Mouse (Mus musculus) lung, embryonic 16.5 days (tissue): ENCODE data around the gene Gfi1. TPM values are rescaled to one million over a fixed set of nuclear protein-coding genes. Genes with fewer than 3 reads are reported as not detected.

Experiments used
- ATAC-seq: fragments of 200-750 bp; cut with Nextera tagmentation; 2 replicates; pipeline ENCODE4 v1.8.0; 2017; ENCODE audit warnings: low read depth, mild to moderate bottlenecking, moderate library complexity
- H3K27ac ChIP-seq: fragments of 300-500 bp; sonication (generic); 2 replicates; pipeline ENCODE4 v1.5.1; 2014; ENCODE audit warnings: mild to moderate bottlenecking, control low read depth, low read length
- H3K27me3 ChIP-seq: fragments of 300-500 bp; sonication (generic); 2 replicates; pipeline ENCODE4 v1.6.1; 2014; ENCODE audit warnings: low read depth, low read length, mixed read lengths; ENCODE audit not compliant: control insufficient read depth, insufficient read depth
- H3K36me3 ChIP-seq: fragments of 300-500 bp; sonication (generic); 2 replicates; pipeline ENCODE4 v1.6.1; 2014; ENCODE audit warnings: low read length; ENCODE audit not compliant: control insufficient read depth, insufficient read depth
- H3K4me1 ChIP-seq: fragments of 300-500 bp; sonication (generic); replicated peaks from 2 replicates; pipeline ENCODE4 v1.6.1; 2014; ENCODE audit warnings: low read length, mixed read lengths; ENCODE audit not compliant: control insufficient read depth, insufficient read depth
- H3K4me2 ChIP-seq: fragments of 300-500 bp; sonication (generic); 2 replicates; pipeline ENCODE4 v1.6.1; 2014; ENCODE audit warnings: low read depth, low read length, control low read depth
- H3K4me3 ChIP-seq: fragments of 300-500 bp; sonication (generic); 2 replicates; pipeline ENCODE4 v1.5.1; 2014; ENCODE audit warnings: mild to moderate bottlenecking, low read length, control low read depth
- H3K9ac ChIP-seq: fragments of 300-500 bp; sonication (generic); 2 replicates; pipeline ENCODE4 v1.6.1; 2014; ENCODE audit warnings: low read length, control low read depth
- H3K9me3 ChIP-seq: fragments of 300-500 bp; sonication (generic); 2 replicates; pipeline ENCODE4 v1.6.1; 2016; ENCODE audit warnings: low read length; ENCODE audit not compliant: control insufficient read depth
- whole genome bisulfite sequencing: fragments of 180-500 bp; shearing (Covaris S2); extraction: QIAGEN DNeasy Blood & Tissue Kit; methylation state at CpG from one replicate; pipeline ENCODE4 v1.1.7; 2014; 5-methylcytosine and 5-hydroxymethylcytosine counted together
- polyA plus RNA-seq: library from polyadenylated mRNA; unstranded; fragments of >200 nt; fragmentation: Nextera tagmentation; extraction: Ambion mirVana; gene quantifications from 2 replicates; pipeline ENCODE4 v1.2.1, GENCODE M21; 2015

The Gfi1 gene
- polyA plus RNA-seq, 1 experiment from 2014 or later: 0.31 TPM

DNA sequence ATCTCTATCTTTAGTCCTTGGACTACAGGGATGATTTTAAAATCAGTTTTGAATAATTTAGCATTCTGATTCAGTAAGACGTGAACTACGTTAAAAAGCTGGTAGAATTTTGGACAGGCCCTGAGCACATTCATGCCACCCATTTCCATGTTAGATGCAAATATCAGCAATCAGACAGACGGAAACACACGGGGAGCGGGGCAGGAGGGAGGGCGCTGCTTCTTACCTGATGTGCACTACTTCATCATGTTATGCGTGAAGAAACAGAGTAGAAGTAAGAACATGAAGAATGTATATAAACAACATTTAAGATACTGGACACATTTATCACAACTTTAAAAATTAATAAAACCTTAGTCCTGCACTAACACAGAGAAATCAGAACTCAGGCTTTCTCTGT, 27.8 kb upstream of the Gfi1 start:
- Histone ChIP-seq H3K4me2 (no peak overlapping the region), H3K27ac (no peak overlapping the region), H3K27me3 (no peaks in the 10 kb centered on the region), H3K4me1 (peaks cover 16% of the 10 kb centered on the region), H3K9me3 (no peaks in the 10 kb centered on the region), H3K4me3 (no peak overlapping the region), H3K36me3 (no peaks in the 10 kb centered on the region; the same call in 1 of the 2 replicates), H3K9ac (no peak overlapping the region)
- 95% methylated on average over 7 of the region's 7 CpGs for WGBS
- no peak for ATAC-seq

GRCm38 (mm10) chr5:107749229-107749916, 23.5 kb upstream of the Gfi1 start:
- Histone ChIP-seq H3K4me3 (no peak overlapping the region), H3K4me2 (peak overlapping the region; percentile 27), H3K9me3 (no peaks in the 10 kb centered on the region), H3K27ac (peak overlapping the region; percentile 67), H3K36me3 (no peaks in the 10 kb centered on the region; the same call in 1 of the 2 replicates), H3K9ac (no peak overlapping the region), H3K27me3 (no peaks in the 10 kb centered on the region), H3K4me1 (peaks cover 12% of the 10 kb centered on the region)
- peak; percentile 95 for ATAC-seq
- WGBS: 36% methylated on average over 9 of the region's 9 CpGs

GRCm38 (mm10) chr5:107739023-107739422, 13.2 kb upstream of the Gfi1 start:
- no peaks in the 10 kb centered on the region for H3K36me3 ChIP-seq
- no peak for ATAC-seq
- no peaks in the 10 kb centered on the region for H3K27me3 ChIP-seq
- H3K27ac ChIP-seq: no peak overlapping the region
- H3K4me3 ChIP-seq: no peak overlapping the region
- H3K9me3 ChIP-seq: no peaks in the 10 kb centered on the region
- WGBS: 92% methylated on average over 5 of the region's 5 CpGs
- no peak overlapping the region for H3K4me2 ChIP-seq
- no peaks in the 10 kb centered on the region for H3K4me1 ChIP-seq
- no peak overlapping the region for H3K9ac ChIP-seq

GRCm38 (mm10) chr5:107738296-107738695, 12.5 kb upstream of the Gfi1 start:
- 73% methylated on average over 3 of the region's 3 CpGs for WGBS
- H3K27me3 ChIP-seq: no peaks in the 10 kb centered on the region
- no peaks in the 10 kb centered on the region for H3K4me1 ChIP-seq
- H3K9me3 ChIP-seq: no peaks in the 10 kb centered on the region
- no peak for ATAC-seq
- no peak overlapping the region for H3K9ac ChIP-seq
- no peak overlapping the region for H3K4me2 ChIP-seq
- no peak overlapping the region for H3K27ac ChIP-seq
- no peaks in the 10 kb centered on the region for H3K36me3 ChIP-seq
- no peak overlapping the region for H3K4me3 ChIP-seq

GRCm38 (mm10) chr5:107736171-107736570, 10.3 kb upstream of the Gfi1 start:
- Histone ChIP-seq H3K4me1 (no peaks in the 10 kb centered on the region), H3K4me2 (no peak overlapping the region), H3K4me3 (no peak overlapping the region), H3K27ac (no peak overlapping the region), H3K27me3 (peaks cover 7% of the 10 kb centered on the region), H3K36me3 (no peaks in the 10 kb centered on the region), H3K9ac (no peak overlapping the region), H3K9me3 (no peaks in the 10 kb centered on the region)
- ATAC-seq: no peak
- WGBS: 71% methylated on average over 5 of the region's 5 CpGs

GRCm38 (mm10) chr5:107731844-107732243, 6.0 kb upstream of the Gfi1 start:
- no peak for ATAC-seq

DNA sequence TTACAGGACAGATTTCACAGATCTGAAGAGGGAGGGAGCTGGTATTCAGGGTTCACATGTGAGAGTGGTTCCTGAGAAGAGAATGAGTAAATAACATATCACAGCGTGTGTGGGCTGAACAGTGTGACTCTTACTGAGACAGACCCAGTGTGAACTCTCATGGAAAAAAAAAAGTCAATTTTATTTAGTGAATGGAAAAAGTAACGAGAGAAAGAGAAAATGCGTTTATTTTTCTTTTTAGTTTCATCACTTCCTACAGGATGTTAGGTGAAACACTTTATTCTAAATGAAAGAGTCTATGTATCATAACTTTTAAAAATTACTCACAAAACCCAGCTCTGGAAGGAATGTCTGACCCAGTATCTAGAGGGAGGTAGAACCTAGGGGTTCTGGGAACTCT, 5.6 kb upstream of the Gfi1 start:
- no peaks in the 10 kb centered on the region for H3K9me3 ChIP-seq
- H3K9ac ChIP-seq: no peak overlapping the region

More at GRCm38 (mm10) chr5:107731844-107732243, 6.0 kb upstream of the Gfi1 start:
- Histone ChIP-seq H3K4me3 (no peak overlapping the region), H3K36me3 (no peaks in the 10 kb centered on the region), H3K27me3 (peaks cover 37% of the 10 kb centered on the region), H3K4me1 (no peaks in the 10 kb centered on the region), H3K9ac (no peak overlapping the region), H3K4me2 (no peak overlapping the region), H3K9me3 (no peaks in the 10 kb centered on the region), H3K27ac (no peak overlapping the region)
- WGBS: 47% methylated on average over 2 of the region's 2 CpGs

DNA sequence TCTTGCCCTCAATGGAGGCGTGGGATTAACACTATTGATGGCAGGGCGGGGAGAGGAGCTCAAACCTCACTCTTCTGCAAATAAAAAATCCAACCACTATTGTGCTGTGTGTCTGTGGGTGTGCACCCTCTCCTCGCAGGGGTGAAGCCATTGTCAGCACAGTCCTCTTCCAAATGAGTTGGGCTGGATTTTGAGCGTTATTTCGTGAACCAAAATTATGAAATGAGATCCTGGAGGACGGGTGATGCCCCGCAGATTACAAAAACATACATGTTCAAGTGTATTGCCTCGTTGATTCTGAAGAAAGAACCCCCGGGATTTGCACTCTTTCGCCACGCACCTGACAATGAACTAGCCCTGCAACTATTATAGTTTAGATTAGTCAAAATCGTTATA, 1.2 kb upstream of the Gfi1 start:
- Histone ChIP-seq H3K36me3 (no peaks in the 10 kb centered on the region), H3K4me3 (no peak overlapping the region; the same call in 1 of the 2 replicates), H3K4me1 (peaks cover 35% of the 10 kb centered on the region), H3K27me3 (peaks cover 75% of the 10 kb centered on the region), H3K9ac (no peak overlapping the region), H3K9me3 (no peaks in the 10 kb centered on the region), H3K27ac (no peak overlapping the region), H3K4me2 (peak overlapping the region; percentile 50; the same call in 1 of the 2 replicates)
- no peak for ATAC-seq
- 24% methylated on average over 12 of the region's 12 CpGs for WGBS

More for the DNA sequence above, 5.6 kb upstream of the Gfi1 start:
- peaks cover 42% of the 10 kb centered on the region for H3K27me3 ChIP-seq
- no peaks in the 10 kb centered on the region for H3K36me3 ChIP-seq
- no peak overlapping the region for H3K4me3 ChIP-seq
- no peak for ATAC-seq
- WGBS: 40% methylated on average over 3 of the region's 3 CpGs
- no peak overlapping the region for H3K4me2 ChIP-seq
- H3K27ac ChIP-seq: no peak overlapping the region
- peaks cover 3% of the 10 kb centered on the region; the same call in 1 of the 2 replicates for H3K4me1 ChIP-seq

- WGBS: under 1% methylated on average over 48 of the region's 57 CpGs
- peaks cover 81% of the 10 kb centered on the region for H3K27me3 ChIP-seq
- H3K4me2 ChIP-seq: peak overlapping the region; percentile 50
- no peak overlapping the region for H3K27ac ChIP-seq
- ATAC-seq: no peak
- peak overlapping the region; percentile 41 for H3K4me3 ChIP-seq
- no peaks in the 10 kb centered on the region for H3K9me3 ChIP-seq
- peaks cover 40% of the 10 kb centered on the region for H3K4me1 ChIP-seq
- H3K36me3 ChIP-seq: no peaks in the 10 kb centered on the region
- H3K9ac ChIP-seq: no peak overlapping the region
Measured at GRCm38 (mm10) chr5:107726281-107727006, 608 bp upstream of the Gfi1 start.
